Mouse (Mus musculus) brain, embryonic 14.5 days (tissue): ENCODE results near the gene Ugt2a2. TPM values are rescaled to one million over a fixed set of nuclear protein-coding genes. Genes with fewer than 3 reads are reported as not detected.
A peak's percentile ranks its signal among the peaks of the same experiment; 100 is the strongest.
"Not testable (repeated sequence)": the region's sequence is repeated elsewhere in the genome, so short reads cannot be mapped to it uniquely, and the experiment has no call there.

Experiments used
- DNase-seq: peaks from one replicate; pipeline ENCODE4 v3.0.0-alpha.2; 2011; ENCODE audit warnings: low read depth
- CTCF ChIP-seq: fragments of 200-500 bp; IDR thresholded peaks from 2 replicates; pipeline ENCODE4 v1.5.1; 2012; ENCODE audit warnings: inconsistent platforms, mild to moderate bottlenecking, moderate library complexity, borderline replicate concordance; ENCODE audit not compliant: insufficient read depth, insufficient read length; ENCODE audit errors: extremely low read depth
- POLR2A ChIP-seq: fragments of 200-500 bp; IDR thresholded peaks from 2 replicates; pipeline ENCODE4 v1.6.1; 2012; ENCODE audit warnings: mild to moderate bottlenecking, inconsistent platforms, borderline replicate concordance; ENCODE audit not compliant: poor library complexity, insufficient read depth, insufficient read length, severe bottlenecking; ENCODE audit errors: extremely low read depth
- polyA plus RNA-seq: library from polyadenylated mRNA; depleted of rRNA; stranded (reverse); fragments of >200 nt; gene quantifications from 2 replicates; pipeline ENCODE4 v1.2.3, GENCODE M21; 2012; rRNA removed

Ugt2a2 gene
- polyA plus RNA-seq, result not detected in 2 replicates

DNA sequence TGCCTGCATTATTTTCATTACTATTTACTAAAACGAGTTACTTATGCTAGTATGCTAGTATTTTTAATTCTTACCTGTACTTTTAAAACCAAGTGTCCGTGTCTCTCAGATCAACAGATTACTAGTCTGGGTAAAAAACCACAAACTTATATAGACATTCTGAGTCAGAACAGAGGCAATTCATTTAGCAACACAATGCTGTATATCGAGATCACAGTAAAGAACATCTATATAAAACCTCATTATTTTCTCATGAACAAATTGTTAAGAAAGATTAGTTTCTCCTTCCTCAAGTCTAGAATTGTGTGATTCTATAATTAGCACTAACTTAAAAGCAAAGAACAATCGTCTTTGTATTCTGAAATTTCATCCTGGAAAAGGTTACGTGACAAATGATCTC is at the start of gene Ugt2a2:
TSS of gene Ugt2a2 (minus strand) at position 101 of the 400 bp plus-strand sequence.
- no peak for TF ChIP-seq POLR2A
- no peak for TF ChIP-seq CTCF
- no peak for DNase-seq

DNA sequence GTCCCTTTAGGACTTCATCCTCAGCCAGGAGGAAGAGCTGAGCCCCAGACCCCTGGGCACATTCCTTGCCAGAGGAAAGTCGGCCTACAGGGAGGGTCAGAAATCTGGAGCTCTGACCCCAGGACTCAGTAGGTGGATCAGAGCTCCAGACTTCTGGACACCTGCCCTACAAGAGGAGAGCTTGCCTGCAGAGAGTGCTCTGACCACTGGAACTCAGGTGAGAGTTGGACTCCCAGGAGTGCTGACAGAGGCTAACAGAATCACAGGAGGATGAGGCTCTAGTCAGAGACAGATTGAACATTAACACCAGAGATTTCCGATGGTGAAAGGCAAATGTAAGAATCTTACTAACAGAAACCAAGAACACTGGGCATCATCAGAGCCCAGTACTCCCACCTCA is 41.5 kb upstream of the Ugt2a2 start:
- DNase-seq, result not testable (repeated sequence)

DNA sequence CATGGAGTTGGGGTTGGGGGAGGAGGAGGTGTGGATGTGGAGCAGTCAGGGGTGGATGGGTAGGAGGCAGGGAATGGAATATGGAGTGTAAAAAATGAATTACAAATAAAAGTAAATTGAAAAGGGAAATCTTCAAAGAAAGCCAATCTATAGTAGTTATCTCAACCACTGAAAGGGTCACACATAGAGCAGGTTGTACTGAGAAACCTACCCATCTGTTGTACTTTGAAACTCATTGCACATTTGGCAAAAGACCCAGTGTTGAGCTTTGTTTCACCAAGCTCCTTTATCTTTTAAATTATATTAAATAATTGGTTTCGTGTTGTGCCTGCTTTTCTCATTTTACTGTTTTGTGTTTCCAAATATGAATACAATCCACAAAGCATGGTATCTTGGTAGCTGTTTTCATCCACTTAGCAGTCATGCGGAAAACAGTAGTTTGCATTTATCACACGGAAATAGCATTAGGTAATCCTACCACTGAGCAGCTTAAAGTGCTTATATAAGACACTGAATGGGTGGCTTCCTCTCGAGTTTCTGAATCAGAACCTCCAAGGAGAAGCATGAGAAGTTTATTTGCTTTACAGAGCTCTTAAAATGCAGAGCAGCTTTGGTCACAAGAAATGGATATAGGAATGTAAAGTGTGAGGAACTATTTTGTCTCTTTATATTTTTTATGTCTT is 23.9 kb upstream of the Ugt2a2 start:
- TF ChIP-seq POLR2A (no peak), CTCF (no peak)
- DNase-seq, result peak; percentile 2

DNA sequence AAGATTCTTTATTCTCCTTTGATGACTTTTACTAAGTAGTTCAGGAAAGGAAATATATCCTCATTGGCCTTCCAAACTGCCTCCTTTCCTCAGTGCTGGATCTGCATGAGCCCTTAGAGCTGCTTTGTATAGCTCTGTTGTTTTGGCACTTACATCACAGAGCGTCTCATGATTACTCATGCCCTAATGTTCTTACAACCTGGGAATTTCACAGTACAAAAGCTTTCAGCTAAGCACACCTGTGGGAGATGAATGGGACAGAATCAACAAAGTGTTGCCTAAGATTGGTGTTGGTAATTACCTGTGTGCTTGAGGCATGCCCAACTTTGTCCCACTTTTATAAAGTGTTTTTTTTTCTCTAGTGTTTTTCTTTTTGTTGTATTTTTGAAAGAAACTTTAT is 20.6 kb upstream of the Ugt2a2 start:
- TF ChIP-seq POLR2A (no peak), CTCF (no peak)
- DNase-seq, result peak; percentile 2

DNA sequence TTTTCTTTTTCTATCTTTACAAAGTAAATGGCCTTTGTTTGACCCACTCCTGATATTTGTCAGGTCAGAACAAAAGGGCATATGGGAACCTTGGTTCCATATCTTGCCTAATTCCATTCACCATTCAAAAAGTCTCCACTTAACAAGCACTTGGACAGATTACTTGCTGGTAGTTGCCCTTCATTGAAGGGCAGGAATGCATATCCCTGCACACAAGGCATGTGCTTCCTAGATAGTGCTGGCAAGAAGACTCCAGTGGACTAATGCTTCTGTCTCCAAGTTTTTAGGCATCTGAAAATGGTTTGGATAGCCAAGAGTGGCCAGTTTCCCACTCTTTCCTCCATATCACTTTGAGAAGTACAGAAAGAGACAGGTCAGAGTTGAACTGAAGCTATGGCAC is 17.3 kb upstream of the Ugt2a2 start:
- DNase-seq, result no peak
- TF ChIP-seq CTCF (no peak), POLR2A (no peak)

DNA sequence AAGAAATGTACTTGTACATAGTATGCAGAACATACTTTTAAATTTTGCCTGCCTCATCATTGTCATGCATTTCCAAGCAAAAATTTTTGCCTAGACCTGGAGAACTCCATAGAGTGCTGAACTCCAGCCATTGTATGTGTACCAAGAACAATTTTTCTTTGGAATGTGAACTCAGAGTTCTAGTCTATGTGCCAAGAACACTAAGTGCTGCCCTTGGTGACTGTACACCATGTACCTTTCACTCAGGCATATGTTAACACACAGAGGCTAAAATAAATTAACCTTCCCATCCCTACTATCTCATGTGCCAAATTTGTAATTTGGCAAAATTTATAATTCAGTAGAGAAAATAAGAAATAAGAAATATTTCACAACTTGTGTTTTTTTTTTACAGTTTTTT is 16.9 kb upstream of the Ugt2a2 start:
- no peak for DNase-seq
- TF ChIP-seq CTCF (no peak), POLR2A (no peak)

DNA sequence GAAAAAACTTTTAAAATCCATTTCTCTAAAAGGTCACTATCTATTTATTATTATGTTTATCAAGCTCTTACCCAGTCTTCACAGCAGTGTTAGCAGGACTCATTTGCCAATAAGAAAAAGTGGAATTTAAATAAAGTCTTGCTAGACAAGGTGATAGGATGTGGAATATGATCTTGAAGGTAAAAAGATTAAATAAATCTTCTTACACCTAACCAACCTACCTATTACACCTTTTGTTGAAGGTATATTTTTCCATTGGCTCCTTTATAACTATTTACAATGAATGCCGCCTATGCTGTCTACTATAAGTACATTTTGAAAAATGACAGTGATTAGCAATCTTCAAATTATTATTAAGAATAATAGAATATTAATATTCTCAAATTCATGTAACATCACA is 8.7 kb upstream of the Ugt2a2 start, which contains the start of gene Ugt2a1:
TSS of gene Ugt2a1 (minus strand) at position 101 of the 400 bp plus-strand sequence.
- DNase-seq, result no peak

DNA sequence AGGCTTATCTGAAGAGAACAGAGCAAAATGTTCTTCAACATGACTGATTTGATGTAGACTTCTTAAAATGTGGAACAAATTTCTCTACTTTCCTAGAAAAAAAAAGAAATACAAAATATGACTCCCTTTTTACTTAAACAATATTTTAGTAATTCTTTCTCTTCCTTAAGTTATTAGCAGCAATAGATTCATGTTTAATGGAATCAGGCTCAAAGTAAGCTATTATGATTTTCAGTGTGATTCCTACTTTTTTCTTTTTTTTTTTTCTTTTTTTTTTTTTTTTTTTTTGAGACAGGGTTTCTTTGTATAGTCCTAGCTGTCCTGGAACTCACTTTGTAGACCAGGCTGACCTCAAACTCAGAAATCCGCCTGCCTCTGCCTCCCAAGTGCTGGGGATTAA is 4.6 kb upstream of the Ugt2a2 start, which contains the start of gene Gm43638:
TSS of gene Gm43638 (minus strand) at position 101 of the 400 bp plus-strand sequence.
- DNase-seq, result not testable (repeated sequence)

More for the DNA sequence above, 8.7 kb upstream of the Ugt2a2 start, which contains the start of gene Ugt2a1:
- TF ChIP-seq POLR2A (no peak), CTCF (no peak)

DNA sequence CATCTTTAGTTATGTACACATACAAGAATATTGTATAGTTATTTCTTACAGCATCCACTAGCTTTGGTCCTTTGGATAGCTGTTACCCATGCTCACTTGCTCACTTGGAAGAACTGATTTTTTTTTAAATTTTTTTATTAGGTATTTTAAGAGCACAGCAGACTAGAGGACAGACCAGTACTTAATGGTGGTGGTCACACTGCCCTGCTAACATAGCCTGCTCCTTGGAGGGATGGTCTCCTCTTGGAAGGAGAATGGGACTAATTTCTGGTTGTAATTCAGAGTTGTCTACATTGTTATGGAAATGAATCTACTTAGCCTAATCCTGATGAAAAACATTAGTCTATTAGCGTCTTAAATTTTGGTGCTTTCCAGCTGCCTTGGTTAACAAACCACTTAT is 23.2 kb downstream of the Ugt2a2 start:
- TF ChIP-seq POLR2A, result no peak
- no peak for TF ChIP-seq CTCF
- DNase-seq, result peak; percentile 20

DNA sequence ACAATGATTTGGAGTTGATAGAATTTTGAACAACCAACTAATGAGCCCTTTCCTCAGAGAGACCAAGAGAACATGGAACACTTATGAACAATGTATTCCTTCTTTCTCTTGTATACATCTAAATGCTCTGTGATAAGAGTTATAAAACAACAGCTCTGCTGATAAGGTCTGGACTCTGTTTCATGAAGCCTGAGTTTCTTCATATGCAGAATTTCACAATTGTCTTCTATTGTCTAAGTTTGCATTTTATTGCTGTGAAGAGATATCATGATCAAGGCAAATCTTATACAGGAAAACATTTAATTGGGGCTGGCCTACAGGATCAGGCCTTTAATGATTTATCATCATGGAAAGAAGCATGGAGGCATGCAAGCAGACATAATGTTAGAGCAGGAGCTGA is 24.4 kb downstream of the Ugt2a2 start:
- no peak for DNase-seq
- TF ChIP-seq POLR2A (no peak), CTCF (no peak)

DNA sequence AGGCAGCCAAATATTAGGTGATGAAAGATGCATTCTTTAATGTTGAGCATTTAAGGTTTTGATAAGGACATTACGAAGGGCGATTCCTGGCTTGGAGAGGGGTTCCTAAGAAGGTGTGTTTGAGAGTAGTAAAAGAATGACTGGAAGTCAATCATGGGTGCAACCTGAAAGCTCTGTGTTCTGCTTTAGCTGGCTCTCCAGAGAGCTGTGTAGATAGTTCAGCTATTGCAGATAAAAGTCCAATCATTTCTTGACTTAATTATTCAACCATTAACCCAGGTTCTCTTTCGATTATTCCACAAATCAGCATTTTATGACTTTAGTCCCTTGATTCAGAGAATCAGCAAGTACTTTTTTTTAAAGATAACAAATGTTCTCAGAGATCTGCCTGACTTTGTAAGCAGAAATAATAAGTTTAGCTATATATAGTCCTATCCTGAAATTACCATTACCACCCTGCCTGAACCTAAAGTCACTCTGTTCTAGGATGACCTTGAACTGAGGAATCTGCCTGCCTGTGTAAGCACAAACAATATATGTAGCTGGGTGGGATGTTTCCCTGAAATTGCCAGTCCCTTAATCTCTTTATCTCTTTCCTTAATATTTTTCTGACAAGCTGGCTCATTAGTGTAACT is 25.7 kb downstream of the Ugt2a2 start:
- DNase-seq, result no peak
- TF ChIP-seq POLR2A (no peak), CTCF (no peak)

DNA sequence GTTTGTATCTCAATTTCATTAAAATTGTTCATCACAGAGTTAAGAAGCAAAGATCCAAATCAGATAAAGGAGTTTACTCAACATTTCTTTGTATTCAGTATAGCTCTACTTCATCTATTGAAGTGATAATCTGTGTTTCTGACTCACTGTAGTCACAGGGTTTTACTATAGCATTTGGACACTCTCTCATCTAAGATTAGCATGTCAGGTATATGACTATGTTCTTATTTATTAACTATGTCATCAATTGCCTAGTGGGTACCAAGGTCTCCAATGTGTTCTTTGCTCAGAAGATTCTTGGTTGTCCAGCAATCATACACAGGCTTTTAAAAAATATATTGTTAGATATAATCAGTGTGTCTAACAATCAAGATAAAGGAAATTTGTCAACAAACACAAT is 26.5 kb downstream of the Ugt2a2 start:
- no peak for DNase-seq
- TF ChIP-seq CTCF (no peak), POLR2A (no peak)

DNA sequence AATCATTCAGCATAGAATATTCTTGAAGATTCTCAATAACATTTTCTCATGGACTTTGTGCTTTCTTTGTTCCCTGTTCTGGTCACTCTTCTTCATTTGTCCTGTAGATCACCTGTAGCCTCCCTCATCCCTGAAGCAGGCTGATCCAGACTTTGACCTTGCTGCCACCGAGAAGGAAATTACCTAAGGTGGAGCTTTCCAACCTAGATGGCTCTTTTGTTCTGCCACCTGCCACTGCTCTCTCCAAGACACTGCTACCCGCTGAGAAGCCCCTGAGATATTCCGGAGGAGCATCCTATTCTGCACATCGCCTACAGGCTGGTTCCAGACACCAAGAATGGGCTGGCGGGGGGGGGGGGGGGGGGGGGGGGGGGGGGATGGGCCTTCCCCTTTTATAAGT is 29.5 kb downstream of the Ugt2a2 start:
- DNase-seq, result not testable (repeated sequence)
